In the genomic region with DNA sequence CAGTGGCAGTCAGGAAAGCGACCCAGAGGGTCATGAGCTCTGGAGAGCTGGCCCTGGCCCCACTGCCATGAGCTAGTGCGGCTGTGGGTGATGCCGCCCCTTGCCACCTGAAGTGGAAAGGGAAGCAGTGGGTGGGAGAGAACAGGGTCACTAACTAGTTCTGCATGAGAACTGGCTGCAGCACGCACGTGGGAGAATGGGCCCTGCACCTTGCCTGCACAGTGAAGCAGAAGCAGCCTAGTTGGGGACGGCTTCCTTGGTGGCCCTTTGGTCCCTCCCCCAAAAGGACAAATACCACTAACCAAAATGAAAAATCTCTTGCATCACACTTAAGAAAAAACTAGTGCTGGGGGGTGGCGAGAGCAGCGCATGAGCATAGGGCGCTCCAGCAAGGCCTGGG, we compare ENCODE assay signal across 12 mouse cellular contexts. TPM values are rescaled to one million over a fixed set of nuclear protein-coding genes. Genes with fewer than 3 reads are reported as not detected.
A peak's percentile ranks its signal among the peaks of the same experiment; 100 is the strongest.
DNase-seq lines count a peak whose midpoint lies in the region; ATAC-seq and TF ChIP-seq lines count a peak whose summit lies in the region.
"Had no signal": no experiment of that assay in that cellular context is flagged by ENCODE, and none has a peak within 500 bp of the region (broad histone marks: within the 10 kb centered on the region; RNA-seq: fewer than 3 reads in every experiment).

No protein-coding gene starts in this region.

- H3K4me1 ChIP-seq in hindbrain, embryonic 12.5 days: peaks cover 28% of the 10 kb centered on the region
- peaks cover 14% of the 10 kb centered on the region; the same call in 1 of the 2 replicates for H3K4me1 ChIP-seq in hindbrain, postnatal 0 days (ENCODE audit: insufficient read depth, low read length)
- H3K4me1 ChIP-seq in limb, embryonic 13.5 days: peaks cover 29% of the 10 kb centered on the region

- intact Hi-C loops in gastrocnemius, postnatal 14 days (cut with DNase I; ENCODE audit: low total_unique reads): no loop called here

- H3K4me2 ChIP-seq in hindbrain, embryonic 12.5 days (replicated peaks): no peak overlapping the region
- no peak overlapping the region for H3K4me2 ChIP-seq in hindbrain, postnatal 0 days (ENCODE audit: low read depth, low read length)
- no peak overlapping the region for H3K4me2 ChIP-seq in limb, embryonic 13.5 days (replicated peaks)
- H3K4me2 ChIP-seq: midbrain, embryonic 11.5 days had no signal

- no peaks in the 10 kb centered on the region for H3K27me3 ChIP-seq in hindbrain, embryonic 12.5 days
- no peaks in the 10 kb centered on the region for H3K27me3 ChIP-seq in hindbrain, postnatal 0 days (ENCODE audit: insufficient read depth, low read length)
- H3K27me3 ChIP-seq in limb, embryonic 13.5 days: no peaks in the 10 kb centered on the region

- DNase-seq in hindbrain, postnatal 0 days (ENCODE audit: low spot score): no peak
- DNase-seq in thymus, postnatal 4 days: peak; percentile 41
- DNase-seq in thymus, postnatal 10 days (ENCODE audit: low spot score in 2 of 2): no peak
- no peak for DNase-seq in gastrocnemius, postnatal 14 days
- DNase-seq in natural killer cell, adult 2 months (ENCODE audit: low spot score in 2 of 2): no peak
- DNase-seq: cerebellum, adult 2 months; layer of hippocampus, adult 9-11 months had no signal

- H3K4me3 ChIP-seq in hindbrain, embryonic 12.5 days: no peak overlapping the region
- no peak overlapping the region for H3K4me3 ChIP-seq in hindbrain, postnatal 0 days (ENCODE audit: low read length)
- no peak overlapping the region for H3K4me3 ChIP-seq in limb, embryonic 13.5 days

- TF ChIP-seq CTCF in hindbrain, postnatal 0 days (IDR thresholded peaks at IDR 0.05; ENCODE audit: low read depth): no peak

- ATAC-seq in hindbrain, embryonic 12.5 days (ENCODE audit: low FRiP score): no peak
- no peak for ATAC-seq in hindbrain, postnatal 0 days
- no peak for ATAC-seq in limb, embryonic 13.5 days (ENCODE audit: low FRiP score, low read depth)
- ATAC-seq: hindbrain, embryonic 16.5 days had no signal

- 0 out of 2 replicates have a peak, but pooled peaks cover 7% of the 10 kb centered on the region for H3K36me3 ChIP-seq in hindbrain, embryonic 12.5 days
- H3K36me3 ChIP-seq in hindbrain, postnatal 0 days (ENCODE audit: insufficient read depth, low read length): peaks cover 6% of the 10 kb centered on the region; the same call in 1 of the 2 replicates
- H3K36me3 ChIP-seq in limb, embryonic 13.5 days: peaks cover 29% of the 10 kb centered on the region

- peak overlapping the region; percentile 15; the same call in 1 of the 2 replicates for H3K9ac ChIP-seq in hindbrain, embryonic 12.5 days
- no peak overlapping the region for H3K9ac ChIP-seq in hindbrain, postnatal 0 days (replicated peaks; ENCODE audit: low read length)
- peak overlapping the region; percentile 45; the same call in 1 of the 2 replicates for H3K9ac ChIP-seq in limb, embryonic 13.5 days

- H3K27ac ChIP-seq in hindbrain, embryonic 12.5 days: no peak overlapping the region
- H3K27ac ChIP-seq in hindbrain, postnatal 0 days: no peak overlapping the region
- H3K27ac ChIP-seq in limb, embryonic 13.5 days: no peak overlapping the region
- H3K27ac ChIP-seq: kidney, postnatal 0 days had no signal

- no peaks in the 10 kb centered on the region for H3K9me3 ChIP-seq in hindbrain, embryonic 12.5 days (replicated peaks)
- no peaks in the 10 kb centered on the region for H3K9me3 ChIP-seq in hindbrain, postnatal 0 days (ENCODE audit: low read length)
- H3K9me3 ChIP-seq in limb, embryonic 13.5 days: no peaks in the 10 kb centered on the region

- WGBS in hindbrain, embryonic 12.5 days: 94% methylated on average over 9 of the region's 9 CpGs
- 87% methylated on average over 9 of the region's 9 CpGs for WGBS in hindbrain, postnatal 0 days
- 92% methylated on average over 9 of the region's 9 CpGs for WGBS in limb, embryonic 13.5 days

RNA-seq across cellular contexts. Expression of gene Mob3a, which starts 3.2 kb away (rescaled TPM):
- polyA plus RNA-seq in hindbrain, embryonic 12.5 days (2016; fragmentation: Nextera tagmentation; extraction: Ambion mirVana): 56.5 and 62.9 TPM in 2 replicates
- total RNA-seq in hindbrain, postnatal 0 days (2014; rRNA removed): 68.3 and 76.4 TPM in 2 replicates
- polyA plus RNA-seq in hindbrain, postnatal 0 days (2015; fragmentation: Nextera tagmentation; extraction: Ambion mirVana): 37.2 and 38.8 TPM in 2 replicates
- polyA plus RNA-seq in limb, embryonic 13.5 days (2015; fragmentation: Nextera tagmentation; extraction: Ambion mirVana): 55.3 and 55.7 TPM in 2 replicates
- total RNA-seq in gastrocnemius, postnatal 14 days (2021): 1 to 10 TPM; 5.5 to 7.4 TPM

RNA-seq across cellular contexts. Expression of gene Izumo4, which starts 3.4 kb away (rescaled TPM):
- polyA plus RNA-seq in hindbrain, embryonic 12.5 days (2016; fragmentation: Nextera tagmentation; extraction: Ambion mirVana): 27.1 and 30.5 TPM in 2 replicates
- total RNA-seq in hindbrain, postnatal 0 days (2014; rRNA removed): 31.1 and 31.6 TPM in 2 replicates
- 46.7 and 52.2 TPM in 2 replicates for polyA plus RNA-seq in hindbrain, postnatal 0 days (2015; fragmentation: Nextera tagmentation; extraction: Ambion mirVana)
- polyA plus RNA-seq in limb, embryonic 13.5 days (2015; fragmentation: Nextera tagmentation; extraction: Ambion mirVana): 24.2 and 25.6 TPM in 2 replicates
- total RNA-seq in gastrocnemius, postnatal 14 days (2021): 1 to 10 TPM; 3.2 to 3.5 TPM

RNA-seq across cellular contexts. Expression of gene Mknk2, which starts 20.7 kb away (rescaled TPM):
- polyA plus RNA-seq in hindbrain, embryonic 12.5 days (2016; fragmentation: Nextera tagmentation; extraction: Ambion mirVana): 88.1 and 90.3 TPM in 2 replicates
- total RNA-seq in hindbrain, postnatal 0 days (2014; rRNA removed): 84.5 and 95.4 TPM in 2 replicates
- 38.2 and 40.5 TPM in 2 replicates for polyA plus RNA-seq in hindbrain, postnatal 0 days (2015; fragmentation: Nextera tagmentation; extraction: Ambion mirVana)
- polyA plus RNA-seq in limb, embryonic 13.5 days (2015; fragmentation: Nextera tagmentation; extraction: Ambion mirVana): 86.1 and 87.8 TPM in 2 replicates
- 100 to 1,000 TPM; 167 to 186 TPM for total RNA-seq in gastrocnemius, postnatal 14 days (2021)

RNA-seq across cellular contexts. Expression of gene Btbd2, which starts 41.7 kb away (rescaled TPM):
- 87.8 and 96.4 TPM in 2 replicates for polyA plus RNA-seq in hindbrain, embryonic 12.5 days (2016; fragmentation: Nextera tagmentation; extraction: Ambion mirVana)
- total RNA-seq in hindbrain, postnatal 0 days (2014; rRNA removed): 209 and 213 TPM in 2 replicates
- polyA plus RNA-seq in hindbrain, postnatal 0 days (2015; fragmentation: Nextera tagmentation; extraction: Ambion mirVana): 81.9 and 82.8 TPM in 2 replicates
- 77.8 and 83.5 TPM in 2 replicates for polyA plus RNA-seq in limb, embryonic 13.5 days (2015; fragmentation: Nextera tagmentation; extraction: Ambion mirVana)
- 10 to 100 TPM; 30.1 to 34.4 TPM for total RNA-seq in gastrocnemius, postnatal 14 days (2021)

RNA-seq across cellular contexts. Expression of gene Ap3d1, which starts 43.5 kb away (rescaled TPM):
- polyA plus RNA-seq in hindbrain, embryonic 12.5 days (2016; fragmentation: Nextera tagmentation; extraction: Ambion mirVana): 101 TPM in 2 replicates
- 195 and 201 TPM in 2 replicates for total RNA-seq in hindbrain, postnatal 0 days (2014; rRNA removed)
- polyA plus RNA-seq in hindbrain, postnatal 0 days (2015; fragmentation: Nextera tagmentation; extraction: Ambion mirVana): 99.2 and 99.7 TPM in 2 replicates
- polyA plus RNA-seq in limb, embryonic 13.5 days (2015; fragmentation: Nextera tagmentation; extraction: Ambion mirVana): 74.5 and 80.0 TPM in 2 replicates
- total RNA-seq in gastrocnemius, postnatal 14 days (2021): 10 to 100 TPM; 23.7 to 25.2 TPM
